Comparison of ENCODE assay signal across 27 mouse cellular contexts in genomic region chr5:72735763-72736162, GRCm38 (mm10). TPM values are rescaled to one million over a fixed set of nuclear protein-coding genes. Genes with fewer than 3 reads are reported as not detected.
DNase-seq lines count a peak whose midpoint lies in the region; ATAC-seq lines count a peak whose summit lies in the region.
"Had no signal": no experiment of that assay in that cellular context is flagged by ENCODE, and none has a peak within 500 bp of the region (broad histone marks: within the 10 kb centered on the region; RNA-seq: fewer than 3 reads in every experiment).

No protein-coding gene starts in this region.

- H3K27ac ChIP-seq in embryonic facial prominence, embryonic 14.5 days (replicated peaks; ENCODE audit: low read depth, low read length), result no peak overlapping the region
- no peak overlapping the region for H3K27ac ChIP-seq in embryonic facial prominence, embryonic 10.5 days (replicated peaks)
- H3K27ac ChIP-seq in heart, embryonic 15.5 days, result no peak overlapping the region
- H3K27ac ChIP-seq in lung, embryonic 16.5 days (ENCODE audit: low read length), result no peak overlapping the region
- H3K27ac ChIP-seq: embryonic facial prominence, embryonic 13.5 days; hindbrain, embryonic 14.5 days; liver, embryonic 12.5 days had no signal

- intact Hi-C loops in heart, postnatal 36 days (cut with DNase I), result no loop called here
- intact Hi-C loops in gastrocnemius, postnatal 14 days (cut with DNase I; ENCODE audit: low total_unique reads), result no loop called here

- peak; percentile 45 for DNase-seq in embryonic facial prominence, embryonic 14.5 days (ENCODE audit: low spot score)
- no peak for DNase-seq in embryonic facial prominence, embryonic 10.5 days (ENCODE audit: low spot score)
- no peak for DNase-seq in heart, postnatal 36 days
- DNase-seq in lung, postnatal 10 days, result no peak
- peak; percentile 34 for DNase-seq in lung, postnatal 36 days
- no peak for DNase-seq in gastrocnemius, postnatal 14 days
- DNase-seq: adrenal gland, adult 8-10 months; cerebellum, adult 9-11 months; embryo, embryonic 11 days; forebrain, postnatal 0 days; gastrocnemius, postnatal 36 days; heart, adult 18-20 months; kidney, adult 9 months; kidney, postnatal 10 days; layer of hippocampus, postnatal 36 days; left cerebral cortex, postnatal 4 days; liver, postnatal 0 days; midbrain, embryonic 14.5 days had no signal

- H3K9ac ChIP-seq in embryonic facial prominence, embryonic 14.5 days (ENCODE audit: low read depth, low read length), result no peak overlapping the region
- H3K9ac ChIP-seq in heart, embryonic 15.5 days, result no peak overlapping the region
- H3K9ac ChIP-seq in lung, embryonic 16.5 days (ENCODE audit: low read length), result no peak overlapping the region; the same call in 1 of the 2 replicates
- H3K9ac ChIP-seq: embryonic facial prominence, embryonic 13.5 days; forebrain, postnatal 0 days; hindbrain, embryonic 14.5 days; liver, embryonic 12.5 days; liver, postnatal 0 days had no signal

- H3K9me3 ChIP-seq in embryonic facial prominence, embryonic 14.5 days (ENCODE audit: control insufficient read depth, low read length), result no peaks in the 10 kb centered on the region
- H3K9me3 ChIP-seq in embryonic facial prominence, embryonic 10.5 days, result no peaks in the 10 kb centered on the region
- no peaks in the 10 kb centered on the region for H3K9me3 ChIP-seq in heart, embryonic 15.5 days (replicated peaks)
- no peaks in the 10 kb centered on the region for H3K9me3 ChIP-seq in lung, embryonic 16.5 days (ENCODE audit: control insufficient read depth, low read length)
- H3K9me3 ChIP-seq: embryonic facial prominence, embryonic 13.5 days; liver, embryonic 12.5 days had no signal

- H3K4me1 ChIP-seq in embryonic facial prominence, embryonic 14.5 days (ENCODE audit: control insufficient read depth, insufficient read depth, low read length), result no peaks in the 10 kb centered on the region
- H3K4me1 ChIP-seq in embryonic facial prominence, embryonic 10.5 days, result no peaks in the 10 kb centered on the region
- peaks cover 16% of the 10 kb centered on the region for H3K4me1 ChIP-seq in heart, embryonic 15.5 days (replicated peaks)
- H3K4me1 ChIP-seq in lung, embryonic 16.5 days (replicated peaks; ENCODE audit: control insufficient read depth, insufficient read depth, low read length), result peaks cover 11% of the 10 kb centered on the region
- H3K4me1 ChIP-seq: embryonic facial prominence, embryonic 13.5 days had no signal

- ATAC-seq in embryonic facial prominence, embryonic 14.5 days (ENCODE audit: low read depth), result peak; percentile 37; the same call in 1 of the 2 replicates
- ATAC-seq in heart, embryonic 15.5 days (replicated peaks; ENCODE audit: insufficient number of reproducible peaks, insufficient read depth, low FRiP score, low read depth), result 0 out of 2 replicates have a peak, but pooled peaks have one; percentile 62
- peak; percentile 54; the same call in 1 of the 2 replicates for ATAC-seq in lung, embryonic 16.5 days (ENCODE audit: low read depth)
- ATAC-seq: forebrain, postnatal 0 days; intestine, postnatal 0 days; liver, embryonic 12.5 days; liver, postnatal 0 days had no signal

- H3K36me3 ChIP-seq in embryonic facial prominence, embryonic 14.5 days (ENCODE audit: control insufficient read depth, insufficient read depth, low read length), result no peaks in the 10 kb centered on the region
- no peaks in the 10 kb centered on the region for H3K36me3 ChIP-seq in embryonic facial prominence, embryonic 10.5 days (replicated peaks)
- H3K36me3 ChIP-seq in heart, embryonic 15.5 days, result no peaks in the 10 kb centered on the region
- H3K36me3 ChIP-seq in lung, embryonic 16.5 days (ENCODE audit: control insufficient read depth, insufficient read depth, low read length), result no peaks in the 10 kb centered on the region
- H3K36me3 ChIP-seq: embryonic facial prominence, embryonic 13.5 days; liver, embryonic 12.5 days had no signal

- no peaks in the 10 kb centered on the region for H3K27me3 ChIP-seq in embryonic facial prominence, embryonic 14.5 days (replicated peaks; ENCODE audit: control insufficient read depth, insufficient read depth, low read length)
- no peaks in the 10 kb centered on the region for H3K27me3 ChIP-seq in embryonic facial prominence, embryonic 10.5 days (replicated peaks; ENCODE audit: low read depth, poor library complexity, severe bottlenecking)
- H3K27me3 ChIP-seq in heart, embryonic 15.5 days, result no peaks in the 10 kb centered on the region
- H3K27me3 ChIP-seq in lung, embryonic 16.5 days (ENCODE audit: control insufficient read depth, insufficient read depth, low read depth, low read length), result no peaks in the 10 kb centered on the region
- H3K27me3 ChIP-seq: CH12.LX; embryonic facial prominence, embryonic 13.5 days; liver, embryonic 12.5 days had no signal

- 48% methylated on average over 7 of the region's 7 CpGs for WGBS in embryonic facial prominence, embryonic 14.5 days
- WGBS in embryonic facial prominence, embryonic 10.5 days, result 82% methylated on average over 7 of the region's 7 CpGs
- 41% methylated on average over 7 of the region's 7 CpGs for WGBS in heart, embryonic 15.5 days
- 33% methylated on average over 7 of the region's 7 CpGs for WGBS in lung, embryonic 16.5 days

- H3K4me3 ChIP-seq in embryonic facial prominence, embryonic 14.5 days (ENCODE audit: low read depth, low read length), result no peak overlapping the region
- H3K4me3 ChIP-seq in embryonic facial prominence, embryonic 10.5 days, result no peak overlapping the region
- no peak overlapping the region for H3K4me3 ChIP-seq in heart, embryonic 15.5 days
- no peak overlapping the region for H3K4me3 ChIP-seq in lung, embryonic 16.5 days (ENCODE audit: low read length)
- H3K4me3 ChIP-seq: embryonic facial prominence, embryonic 13.5 days; erythroblast, embryonic 14.5 days; liver, embryonic 12.5 days had no signal

- H3K4me2 ChIP-seq in embryonic facial prominence, embryonic 14.5 days (ENCODE audit: low read depth, low read length), result no peak overlapping the region
- peak overlapping the region; percentile 22 for H3K4me2 ChIP-seq in heart, embryonic 15.5 days
- H3K4me2 ChIP-seq in lung, embryonic 16.5 days (ENCODE audit: low read depth, low read length), result peak overlapping the region; percentile 37
- H3K4me2 ChIP-seq: embryonic facial prominence, embryonic 13.5 days; hindbrain, embryonic 14.5 days; liver, embryonic 12.5 days had no signal

RNA-seq across cellular contexts. Expression of gene Txk, which starts 16.8 kb away (rescaled TPM):
- 0.11 and 0.12 TPM in 2 replicates for polyA plus RNA-seq in embryonic facial prominence, embryonic 14.5 days (2014; fragmentation: Nextera tagmentation; extraction: Ambion mirVana)
- not detected in 2 replicates for polyA plus RNA-seq in embryonic facial prominence, embryonic 10.5 days (2016; fragmentation: Nextera tagmentation; extraction: Ambion mirVana)
- polyA plus RNA-seq in heart, embryonic 15.5 days (2015; fragmentation: Nextera tagmentation; extraction: Ambion mirVana), result 0.21 and 2.0 TPM in 2 replicates
- total RNA-seq in heart, postnatal 36 days (2021), result under 1 TPM in 1 of 2 experiments, not detected in 1; 0.11 TPM
- 0.21 and 0.62 TPM in 2 replicates for polyA plus RNA-seq in lung, embryonic 16.5 days (2015; fragmentation: Nextera tagmentation; extraction: Ambion mirVana)
- under 1 TPM in 1 of 2 experiments, not detected in 1; 0.04 TPM for total RNA-seq in gastrocnemius, postnatal 14 days (2021)
- total RNA-seq: forebrain, postnatal 0 days had no signal
- polyA plus RNA-seq: erythroblast, embryonic 14.5 days; forebrain, embryonic 11.5 days had no signal

Comparison
In these comparisons a context has a peak if more than half of its experiments do, and no peak if none do; other contexts are left out.
1. DNase-seq: peak in embryonic facial prominence, embryonic 14.5 days (single experiment) and lung, postnatal 36 days (single experiment); none in embryonic facial prominence, embryonic 10.5 days (single experiment), heart, postnatal 36 days (0 of 2), lung, postnatal 10 days (single experiment) and gastrocnemius, postnatal 14 days (single experiment).
2. Peak in every context shown above with its lines, with median percentiles within 50 percentile points of each other: ATAC-seq.